Mouse (Mus musculus) MEL (cell line): Measurements from ENCODE around the gene Usmg5. TPM values are rescaled to one million over a fixed set of nuclear protein-coding genes. Genes with fewer than 3 reads are reported as not detected.

Experiments
- DNase-seq: peaks from one replicate; pipeline ENCODE4 v3.0.0; 2011; ENCODE audit warnings: low read depth, low spot score
- H3K27ac ChIP-seq: 2 replicates; pipeline ENCODE4 v1.5.1; 2012; ENCODE audit warnings: low read depth, mild to moderate bottlenecking, control low read depth, low read length, moderate library complexity; ENCODE audit not compliant: control insufficient read depth
- H3K27me3 ChIP-seq, 2 experiments: fragments of 150-350 bp in 1 of 2; sonication (generic) in 1 of 2; 2 replicates each; pipeline ENCODE4 v1.6.1; 2012; ENCODE audit warnings: low read length in 2 of 2, mild to moderate bottlenecking in 2 of 2, improper control_type of control experiment in 1 of 2, moderate library complexity in 1 of 2; ENCODE audit not compliant: insufficient read depth in 2 of 2, control insufficient read depth in 1 of 2
- H3K36me3 ChIP-seq, 2 experiments: 2 replicates each; pipeline ENCODE4 v1.6.1; 2012 to 2014; ENCODE audit warnings: low read length in 2 of 2, improper control_type of control experiment in 1 of 2, inconsistent platforms in 1 of 2, mild to moderate bottlenecking in 1 of 2; ENCODE audit not compliant: insufficient read depth in 2 of 2, control insufficient read depth in 1 of 2
- H3K4me1 ChIP-seq, 2 experiments: fragments of 150-350 bp in 1 of 2; sonication (generic) in 1 of 2; 2 replicates each; pipeline ENCODE4 v1.6.1; 2012; ENCODE audit warnings: low read length in 2 of 2, improper control_type of control experiment in 1 of 2, mild to moderate bottlenecking in 1 of 2; ENCODE audit not compliant: insufficient read depth in 2 of 2, control insufficient read depth in 1 of 2
- H3K4me3 ChIP-seq, 2 experiments: fragments of 150-350 bp in 1 of 2; sonication (generic) in 1 of 2; 2 replicates each; pipeline ENCODE4 v1.5.1; 2012; ENCODE audit warnings: low read depth in 2 of 2, low read length in 2 of 2, mild to moderate bottlenecking in 2 of 2, moderate library complexity in 2 of 2, control low read depth in 1 of 2, improper control_type of control experiment in 1 of 2; ENCODE audit not compliant: control insufficient read depth in 1 of 2, insufficient read depth in 1 of 2
- H3K79me2 ChIP-seq: 2 replicates; pipeline ENCODE4 v1.6.1; 2012; ENCODE audit warnings: mild to moderate bottlenecking, low read length, moderate library complexity; ENCODE audit not compliant: control insufficient read depth, poor library complexity, insufficient read depth
- H3K9ac ChIP-seq: 2 replicates; pipeline ENCODE4 v1.6.1; 2012; ENCODE audit warnings: low read depth, mild to moderate bottlenecking, control low read depth, low read length, moderate library complexity; ENCODE audit not compliant: control insufficient read depth, poor library complexity, severe bottlenecking
- H3K9me3 ChIP-seq: fragments of 150-350 bp; sonication (generic); replicated peaks from 2 replicates; pipeline ENCODE4 v1.6.1; 2012; ENCODE audit warnings: mild to moderate bottlenecking, low read length, improper control_type of control experiment, moderate library complexity; ENCODE audit not compliant: insufficient read depth
- CHD1 ChIP-seq: IDR thresholded peaks from 2 replicates; pipeline ENCODE4 v1.6.1; 2012; ENCODE audit warnings: low read depth, mild to moderate bottlenecking, inconsistent platforms, low read length, improper control_type of control experiment
- CHD2 ChIP-seq: IDR thresholded peaks from 2 replicates; pipeline ENCODE4 v1.6.1; 2011; ENCODE audit warnings: low read length, improper control_type of control experiment
- E2F4 ChIP-seq: IDR thresholded peaks from 2 replicates; pipeline ENCODE4 v1.6.1; 2011; ENCODE audit warnings: low read depth, low read length, improper control_type of control experiment, borderline replicate concordance
- ELF1 ChIP-seq: IDR thresholded peaks from 2 replicates; pipeline ENCODE4 v1.6.1; 2014; ENCODE audit warnings: low read depth, mild to moderate bottlenecking, inconsistent platforms, low read length, improper control_type of control experiment, moderate library complexity
- ETS1 ChIP-seq: IDR thresholded peaks from 2 replicates; pipeline ENCODE4 v1.6.1; 2012; ENCODE audit warnings: low read depth, mild to moderate bottlenecking, inconsistent platforms, low read length, improper control_type of control experiment, moderate library complexity
- HCFC1 ChIP-seq: IDR thresholded peaks from 2 replicates; pipeline ENCODE4 v1.6.1; 2012; ENCODE audit warnings: low read depth, mild to moderate bottlenecking, inconsistent platforms, low read length, improper control_type of control experiment, moderate library complexity
- KAT2A ChIP-seq: conservative IDR thresholded peaks from 2 replicates; pipeline ENCODE4 v1.6.1; 2012; ENCODE audit warnings: low read depth, low read length, improper control_type of control experiment, inconsistent platforms
- MAFK ChIP-seq: IDR thresholded peaks from 2 replicates; pipeline ENCODE4 v1.6.1; 2011; ENCODE audit warnings: low read depth, mild to moderate bottlenecking, low read length, improper control_type of control experiment, borderline replicate concordance
- MEF2A ChIP-seq: IDR thresholded peaks from 2 replicates; pipeline ENCODE4 v1.6.1; 2014; ENCODE audit warnings: low read depth, mild to moderate bottlenecking, inconsistent platforms, low read length, improper control_type of control experiment; ENCODE audit not compliant: poor library complexity, insufficient replicate concordance, severe bottlenecking; ENCODE audit errors: extremely low read depth
- MXI1 ChIP-seq: IDR thresholded peaks from 2 replicates; pipeline ENCODE4 v1.6.1; 2011; ENCODE audit warnings: mild to moderate bottlenecking, low read depth, low read length, improper control_type of control experiment
- NRF1 ChIP-seq: IDR thresholded peaks from 2 replicates; pipeline ENCODE4 v1.6.1; 2014; ENCODE audit warnings: low read depth, mild to moderate bottlenecking, inconsistent platforms, low read length, improper control_type of control experiment, moderate library complexity; ENCODE audit not compliant: poor library complexity, insufficient read depth, severe bottlenecking
- POLR2AphosphoS2 ChIP-seq: IDR thresholded peaks from 2 replicates; pipeline ENCODE4 v1.6.1; 2011; ENCODE audit warnings: low read length, improper control_type of control experiment
- POLR2AphosphoS5 ChIP-seq: IDR thresholded peaks from 2 replicates; pipeline ENCODE4 v1.6.1; 2012; ENCODE audit warnings: low read depth, borderline replicate concordance, mild to moderate bottlenecking, inconsistent platforms, low read length, moderate library complexity, mixed read lengths
- RCOR1 ChIP-seq: IDR thresholded peaks from 2 replicates; pipeline ENCODE4 v1.6.1; 2012; ENCODE audit warnings: low read depth, mild to moderate bottlenecking, inconsistent platforms, low read length, improper control_type of control experiment
- SIN3A ChIP-seq: IDR thresholded peaks from 2 replicates; pipeline ENCODE4 v1.6.1; 2012; ENCODE audit warnings: low read length, improper control_type of control experiment, inconsistent platforms
- TAL1 ChIP-seq: IDR thresholded peaks from 2 replicates; pipeline ENCODE4 v1.6.1; 2012; ENCODE audit warnings: mild to moderate bottlenecking, inconsistent platforms, low read length, moderate library complexity, mixed read lengths
- TCF12 ChIP-seq: IDR thresholded peaks from 2 replicates; pipeline ENCODE4 v1.6.1; 2014; ENCODE audit warnings: low read depth, mild to moderate bottlenecking, inconsistent platforms, low read length, improper control_type of control experiment, moderate library complexity
- UBTF ChIP-seq: IDR thresholded peaks from 2 replicates; pipeline ENCODE4 v1.6.1; 2012; ENCODE audit warnings: low read depth, mild to moderate bottlenecking, inconsistent platforms, low read length, improper control_type of control experiment, moderate library complexity, borderline replicate concordance; ENCODE audit not compliant: insufficient read depth
- USF2 ChIP-seq, 2 experiments: IDR thresholded peaks; 2 replicates each; pipeline ENCODE4 v1.6.1; 2011 to 2012; ENCODE audit warnings: improper control_type of control experiment in 2 of 2, low read length in 2 of 2, borderline replicate concordance in 1 of 2, inconsistent platforms in 1 of 2, low read depth in 1 of 2, mild to moderate bottlenecking in 1 of 2; ENCODE audit not compliant: insufficient read depth in 1 of 2
- ZMIZ1 ChIP-seq: IDR thresholded peaks from 2 replicates; pipeline ENCODE4 v1.6.1; 2012; ENCODE audit warnings: low read depth, mild to moderate bottlenecking, inconsistent platforms, low read length, improper control_type of control experiment, moderate library complexity
- polyA plus RNA-seq, 2 experiments: library from polyadenylated mRNA; stranded (reverse) in 1 of 2; unstranded in 1 of 2; fragments of >175 nt in 1 of 2; fragments of >200 nt in 1 of 2; gene quantifications; 2 replicates each; pipeline versions ENCODE4 v1.2.1 to v1.2.4; 2012; ENCODE audit warnings: low replicate concordance in 2 of 2, low read depth in 1 of 2; ENCODE audit not compliant: insufficient read length in 2 of 2, insufficient read depth in 1 of 2, missing spikeins in 1 of 2
- total RNA-seq: library from RNA; depleted of rRNA; stranded (reverse); fragments of 300-350 nt; gene quantifications from 2 replicates; pipeline ENCODE4 v1.2.3, GENCODE M21; 2012

Gene Usmg5
- total and polyA plus RNA-seq, 3 experiments = 745 to 750 TPM; not detected in 1

DNA sequence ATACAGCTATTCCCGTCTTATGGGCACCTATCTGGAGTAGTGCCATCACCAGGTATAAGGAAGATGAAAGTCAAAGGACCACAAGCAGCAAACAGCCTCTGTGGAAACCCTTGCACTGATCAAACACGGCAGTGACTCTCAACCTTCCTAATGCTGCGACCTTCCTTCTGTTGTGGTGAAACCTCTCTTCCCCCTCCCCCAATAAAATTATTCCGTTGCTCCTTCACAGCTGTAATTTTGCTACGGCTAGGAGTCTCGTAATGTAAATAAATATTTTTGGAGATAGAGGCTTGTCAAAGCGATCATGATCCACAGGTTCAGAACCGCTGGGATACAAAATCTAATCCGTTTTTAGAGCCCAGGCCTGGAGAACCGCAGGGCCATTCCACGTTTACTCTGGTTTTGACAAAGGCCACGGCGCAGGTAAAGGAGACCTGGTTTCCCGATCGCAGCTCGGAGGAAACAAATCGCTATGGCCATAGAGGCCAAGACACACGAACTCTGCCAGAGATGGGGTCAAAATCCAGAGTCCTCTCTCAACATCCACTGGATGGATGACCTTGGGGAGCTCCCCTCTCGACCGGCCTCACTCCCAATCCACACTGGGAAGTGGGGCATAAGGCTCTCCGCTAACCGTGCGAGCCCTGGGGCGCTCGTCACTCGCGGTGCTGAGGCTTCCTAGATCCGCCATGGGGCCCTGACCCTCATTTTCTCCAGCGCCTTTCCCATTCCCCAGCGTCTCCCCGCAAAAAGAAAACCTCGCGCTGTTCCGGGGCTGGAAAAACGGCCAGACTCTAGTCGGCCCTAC is 525 bp downstream of the Usmg5 start:
- Histone ChIP-seq H3K27me3 (no peaks in the 10 kb centered on the region), H3K79me2 (peaks cover 70% of the 10 kb centered on the region), H3K27ac (peak overlapping the region; percentile 66), H3K9me3 (no peaks in the 10 kb centered on the region), H3K4me1 (peaks cover 10 to 18% of the 10 kb centered on the region in 2 experiments), H3K9ac (peak overlapping the region; percentile 86), H3K36me3 (peaks cover 31 to 38% of the 10 kb centered on the region in 2 experiments), H3K4me3 (peak overlapping the region; percentile 75 to 89)
- TF ChIP-seq UBTF (0 out of 2 replicates have a peak, but pooled peaks have one; percentile 29), MEF2A (no peak), TCF12 (0 out of 2 replicates have a peak, but pooled peaks have one; percentile 16), NRF1 (no peak), SIN3A (peak; percentile 65), HCFC1 (peak; percentile 24; the same call in 1 of the 2 replicates), CHD1 (peak; percentile 63; the same call in 1 of the 2 replicates), KAT2A (peak; percentile 37; the same call in 1 of the 2 replicates), E2F4 (no peak), ZMIZ1 (peak; percentile 1; the same call in 1 of the 2 replicates), ELF1 (0 out of 2 replicates have a peak, but pooled peaks have one; percentile 17), MAFK (no peak)
- peak; percentile 61 for DNase-seq

GRCm38 (mm10) chr19:47088226-47088625 is 2.2 kb downstream of the Usmg5 start:
- TF ChIP-seq USF2 (IDR thresholded peaks at IDR 0.05; ENCODE audit: borderline replicate concordance in 1 of 2, insufficient read depth in 1 of 2, low read depth in 1 of 2, low read length in 2 of 2) (no peak), TCF12 (no peak), RCOR1 (no peak), TAL1 (no peak), CHD2 (no peak), ZMIZ1 (peak; percentile 5; the same call in 1 of the 2 replicates), POLR2AphosphoS5 (0 out of 2 replicates have a peak, but pooled peaks have one; percentile 36), ETS1 (no peak), MXI1 (no peak), POLR2AphosphoS2 (0 out of 2 replicates have a peak, but pooled peaks have one; percentile 20)
- peaks cover 64% of the 10 kb centered on the region for H3K79me2 ChIP-seq
- H3K9me3 ChIP-seq = no peaks in the 10 kb centered on the region
- H3K27me3 ChIP-seq = no peaks in the 10 kb centered on the region
- DNase-seq = no peak
- H3K9ac ChIP-seq = no peak overlapping the region
- H3K36me3 ChIP-seq = peaks cover 29 to 42% of the 10 kb centered on the region in 2 experiments
- peaks cover 10 to 18% of the 10 kb centered on the region in 2 experiments for H3K4me1 ChIP-seq
- H3K27ac ChIP-seq = no peak overlapping the region
- peak overlapping the region in 1 of 2 experiments; percentile 6; a peak in 1 of 4 replicates for H3K4me3 ChIP-seq
